Mouse (Mus musculus) hindbrain, embryonic 15.5 days (tissue): Measurements from ENCODE around the gene Cplx1. TPM values are rescaled to one million over a fixed set of nuclear protein-coding genes. Genes with fewer than 3 reads are reported as not detected.

Source experiments
- ATAC-seq: fragments of 200-750 bp; cut with Nextera tagmentation; 2 replicates; pipeline ENCODE4 v1.8.0; 2017; ENCODE audit warnings: low read depth, moderate number of reproducible peaks, moderate TSS enrichment; ENCODE audit not compliant: low FRiP score
- H3K27ac ChIP-seq: fragments of 300-500 bp; sonication (generic); replicated peaks from 2 replicates; pipeline ENCODE4 v1.5.1; 2015; ENCODE audit warnings: mild to moderate bottlenecking, inconsistent platforms
- H3K27me3 ChIP-seq: fragments of 300-500 bp; sonication (generic); 2 replicates; pipeline ENCODE4 v1.6.1; 2015; ENCODE audit warnings: control low read depth, inconsistent platforms
- H3K36me3 ChIP-seq: fragments of 300-500 bp; sonication (generic); 2 replicates; pipeline ENCODE4 v1.6.1; 2015; ENCODE audit warnings: control low read depth, inconsistent platforms
- H3K4me1 ChIP-seq: fragments of 300-500 bp; sonication (generic); replicated peaks from 2 replicates; pipeline ENCODE4 v1.6.1; 2015; ENCODE audit warnings: control low read depth, inconsistent platforms
- H3K4me2 ChIP-seq: fragments of 300-500 bp; sonication (generic); 2 replicates; pipeline ENCODE4 v1.6.1; 2015; ENCODE audit warnings: moderate library complexity, mild to moderate bottlenecking, inconsistent platforms
- H3K4me3 ChIP-seq: fragments of 300-500 bp; sonication (generic); 2 replicates; pipeline ENCODE4 v1.5.1; 2015; ENCODE audit warnings: mild to moderate bottlenecking, inconsistent platforms
- H3K9ac ChIP-seq: fragments of 300-500 bp; sonication (generic); 2 replicates; pipeline ENCODE4 v1.6.1; 2015; ENCODE audit warnings: inconsistent platforms
- H3K9me3 ChIP-seq: fragments of 300-500 bp; sonication (generic); 2 replicates; pipeline ENCODE4 v1.6.1; 2016; ENCODE audit warnings: control low read depth, inconsistent platforms
- WGBS: fragments of 180-500 bp; shearing (Covaris S2); methylation state at CpG from one replicate; pipeline ENCODE4 v1.1.7; 2015; 5-methylcytosine and 5-hydroxymethylcytosine counted together
- polyA plus RNA-seq: library from polyadenylated mRNA; unstranded; fragments of >200 nt; fragmentation: Nextera tagmentation; extraction: Ambion mirVana; gene quantifications from 2 replicates; pipeline ENCODE4 v1.2.1, GENCODE M21; 2015

Gene Cplx1
- polyA plus RNA-seq, 1 experiment from 2014 or later: 187 TPM

- no peak for ATAC-seq
- Histone ChIP-seq H3K9me3 (no peaks in the 10 kb centered on the region), H3K27ac (peak overlapping the region; percentile 82), H3K4me2 (peak overlapping the region; percentile 74), H3K27me3 (0 out of 2 replicates have a peak, but pooled peaks cover 8% of the 10 kb centered on the region), H3K36me3 (peaks cover 5% of the 10 kb centered on the region; the same call in 1 of the 2 replicates), H3K9ac (peak overlapping the region; percentile 70), H3K4me3 (peak overlapping the region; percentile 50), H3K4me1 (peaks cover 25% of the 10 kb centered on the region)
- WGBS: 16% methylated on average over 7 of the region's 7 CpGs
These were observed 711 bp downstream of the Cplx1 start for GRCm38 (mm10) chr5:108549137-108549488.

DNA sequence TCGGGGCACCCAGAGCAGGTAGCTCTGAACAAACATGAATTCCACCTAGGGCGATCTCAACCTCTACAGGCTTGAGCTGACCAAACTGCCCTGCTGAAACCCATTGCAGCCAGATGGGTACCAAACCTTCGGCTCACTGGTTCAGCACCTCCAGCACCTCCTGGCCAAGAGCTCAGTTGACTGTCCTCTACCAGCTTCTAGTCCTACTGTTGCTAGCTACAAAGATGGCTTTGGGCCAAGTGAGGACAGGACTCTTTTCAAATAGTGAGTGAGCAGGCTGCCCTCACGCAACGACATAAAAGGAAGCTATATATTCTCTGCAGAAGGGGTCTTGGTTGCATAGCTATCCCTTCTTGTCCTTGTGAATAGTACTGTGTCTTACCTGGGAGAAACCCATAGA lies 2.2 kb downstream of the Cplx1 start:
- Histone ChIP-seq H3K9ac (no peak overlapping the region), H3K27ac (no peak overlapping the region), H3K27me3 (0 out of 2 replicates have a peak, but pooled peaks cover 8% of the 10 kb centered on the region), H3K36me3 (peaks cover 12% of the 10 kb centered on the region; the same call in 1 of the 2 replicates), H3K4me2 (peak overlapping the region; percentile 74; the same call in 1 of the 2 replicates), H3K9me3 (no peaks in the 10 kb centered on the region), H3K4me1 (peaks cover 25% of the 10 kb centered on the region), H3K4me3 (no peak overlapping the region)
- 93% methylated on average over 5 of the region's 5 CpGs for WGBS
- ATAC-seq: no peak

DNA sequence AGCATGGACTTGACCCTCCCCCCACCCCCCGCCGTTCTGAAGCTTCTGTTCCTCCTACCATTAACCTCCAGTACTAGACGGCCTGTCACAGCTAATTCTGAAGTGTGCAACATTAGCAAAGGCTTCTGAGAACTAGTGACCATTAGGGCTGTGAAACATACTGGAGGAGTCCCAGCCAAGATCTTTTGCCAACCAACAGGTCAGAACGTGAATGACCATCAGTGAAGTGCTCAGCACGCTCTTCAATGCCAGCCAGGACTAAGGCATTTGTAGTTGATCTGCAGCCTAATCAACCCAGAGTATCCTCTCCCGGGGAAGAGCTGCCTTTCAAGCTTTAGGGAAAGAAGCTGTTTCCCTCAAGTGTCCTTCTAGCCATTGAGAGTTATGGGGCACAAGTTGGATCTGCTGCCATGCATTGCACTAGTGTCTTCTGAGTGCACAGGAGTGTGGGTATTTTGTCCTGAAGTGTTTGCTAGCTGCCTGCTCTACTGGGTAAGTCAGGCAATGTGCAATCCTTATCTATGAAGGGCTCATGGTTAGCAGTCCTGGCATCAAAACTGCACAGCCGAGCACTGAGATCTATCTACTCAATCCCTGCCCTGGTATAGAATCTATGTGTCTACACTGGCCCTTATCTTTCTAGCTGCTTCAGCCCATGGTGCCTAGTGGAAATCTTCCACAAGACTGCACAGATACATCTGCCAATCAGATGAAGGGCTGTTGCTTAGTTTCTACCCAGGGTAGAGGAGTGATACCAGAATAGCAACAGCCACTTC lies 6.1 kb downstream of the Cplx1 start:
- Histone ChIP-seq H3K4me3 (no peak overlapping the region), H3K36me3 (peaks cover 40% of the 10 kb centered on the region), H3K27ac (no peak overlapping the region), H3K27me3 (no peaks in the 10 kb centered on the region), H3K4me1 (peaks cover 15% of the 10 kb centered on the region), H3K9ac (no peak overlapping the region), H3K4me2 (no peak overlapping the region), H3K9me3 (no peaks in the 10 kb centered on the region)
- 75% methylated on average over 7 of the region's 7 CpGs for WGBS
- no peak for ATAC-seq

GRCm38 (mm10) chr5:108534188-108534587 lies 15.6 kb downstream of the Cplx1 start:
- H3K27ac ChIP-seq: no peak overlapping the region
- 96% methylated on average over 2 of the region's 2 CpGs for WGBS
- no peaks in the 10 kb centered on the region for H3K27me3 ChIP-seq
- H3K4me2 ChIP-seq: no peak overlapping the region
- peaks cover 34% of the 10 kb centered on the region for H3K36me3 ChIP-seq
- 0 out of 2 replicates have a peak, but pooled peaks cover 9% of the 10 kb centered on the region for H3K9me3 ChIP-seq
- no peaks in the 10 kb centered on the region for H3K4me1 ChIP-seq
- H3K4me3 ChIP-seq: no peak overlapping the region
- ATAC-seq: no peak
- H3K9ac ChIP-seq: no peak overlapping the region

GRCm38 (mm10) chr5:108522597-108522996 lies 27.2 kb downstream of the Cplx1 start:
- H3K27ac ChIP-seq: no peak overlapping the region
- WGBS: 86% methylated on average over 3 of the region's 3 CpGs
- ATAC-seq: no peak
- no peaks in the 10 kb centered on the region for H3K9me3 ChIP-seq
- H3K9ac ChIP-seq: no peak overlapping the region
- no peaks in the 10 kb centered on the region for H3K27me3 ChIP-seq
- peaks cover 50% of the 10 kb centered on the region for H3K36me3 ChIP-seq
- H3K4me3 ChIP-seq: no peak overlapping the region
- H3K4me2 ChIP-seq: no peak overlapping the region
- no peaks in the 10 kb centered on the region for H3K4me1 ChIP-seq

DNA sequence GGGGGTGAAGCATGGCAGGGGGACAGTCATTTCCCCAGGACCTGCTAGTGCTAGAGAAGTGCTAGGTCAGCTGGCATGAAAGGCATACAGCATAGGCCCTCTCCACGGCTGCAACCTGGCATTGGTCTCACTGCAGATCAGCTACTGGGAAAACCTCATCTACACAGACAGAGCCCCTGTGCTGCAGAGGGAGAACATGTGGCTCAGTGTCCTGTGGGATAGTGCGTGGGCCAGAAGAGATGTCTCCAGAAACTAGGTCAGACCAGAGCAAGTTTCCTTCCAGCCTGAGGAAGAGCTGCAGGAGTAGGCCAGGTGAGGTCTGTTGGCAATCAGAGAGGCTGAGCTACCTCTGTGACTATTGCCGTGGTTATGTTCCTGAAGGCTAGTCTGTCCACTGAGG lies 27.9 kb downstream of the Cplx1 start:
- no peak overlapping the region for H3K27ac ChIP-seq
- H3K4me3 ChIP-seq: no peak overlapping the region
- H3K9me3 ChIP-seq: no peaks in the 10 kb centered on the region
- WGBS: 88% methylated on average over 3 of the region's 3 CpGs
- H3K4me1 ChIP-seq: no peaks in the 10 kb centered on the region
- peaks cover 48% of the 10 kb centered on the region for H3K36me3 ChIP-seq
- H3K27me3 ChIP-seq: no peaks in the 10 kb centered on the region
- no peak overlapping the region for H3K4me2 ChIP-seq
- no peak for ATAC-seq
- H3K9ac ChIP-seq: no peak overlapping the region

- Histone ChIP-seq H3K27ac (no peak overlapping the region), H3K4me3 (no peak overlapping the region), H3K27me3 (no peaks in the 10 kb centered on the region), H3K4me1 (no peaks in the 10 kb centered on the region), H3K4me2 (no peak overlapping the region), H3K9ac (no peak overlapping the region), H3K9me3 (no peaks in the 10 kb centered on the region), H3K36me3 (peaks cover 48% of the 10 kb centered on the region)
- WGBS: 75% methylated on average over 2 of the region's 2 CpGs
- no peak for ATAC-seq
These were observed 28.8 kb downstream of the Cplx1 start for GRCm38 (mm10) chr5:108521016-108521415.

GRCm38 (mm10) chr5:108520153-108520552 lies 29.7 kb downstream of the Cplx1 start:
- Histone ChIP-seq H3K4me1 (no peaks in the 10 kb centered on the region), H3K9me3 (no peaks in the 10 kb centered on the region), H3K27me3 (no peaks in the 10 kb centered on the region), H3K4me2 (no peak overlapping the region), H3K4me3 (no peak overlapping the region), H3K36me3 (peaks cover 42% of the 10 kb centered on the region), H3K9ac (no peak overlapping the region), H3K27ac (no peak overlapping the region)
- no peak for ATAC-seq
- 89% methylated on average over 7 of the region's 7 CpGs for WGBS

GRCm38 (mm10) chr5:108518951-108519350 lies 30.9 kb downstream of the Cplx1 start:
- no peaks in the 10 kb centered on the region for H3K27me3 ChIP-seq
- no peak for ATAC-seq
- WGBS: 68% methylated on average over 5 of the region's 5 CpGs

DNA sequence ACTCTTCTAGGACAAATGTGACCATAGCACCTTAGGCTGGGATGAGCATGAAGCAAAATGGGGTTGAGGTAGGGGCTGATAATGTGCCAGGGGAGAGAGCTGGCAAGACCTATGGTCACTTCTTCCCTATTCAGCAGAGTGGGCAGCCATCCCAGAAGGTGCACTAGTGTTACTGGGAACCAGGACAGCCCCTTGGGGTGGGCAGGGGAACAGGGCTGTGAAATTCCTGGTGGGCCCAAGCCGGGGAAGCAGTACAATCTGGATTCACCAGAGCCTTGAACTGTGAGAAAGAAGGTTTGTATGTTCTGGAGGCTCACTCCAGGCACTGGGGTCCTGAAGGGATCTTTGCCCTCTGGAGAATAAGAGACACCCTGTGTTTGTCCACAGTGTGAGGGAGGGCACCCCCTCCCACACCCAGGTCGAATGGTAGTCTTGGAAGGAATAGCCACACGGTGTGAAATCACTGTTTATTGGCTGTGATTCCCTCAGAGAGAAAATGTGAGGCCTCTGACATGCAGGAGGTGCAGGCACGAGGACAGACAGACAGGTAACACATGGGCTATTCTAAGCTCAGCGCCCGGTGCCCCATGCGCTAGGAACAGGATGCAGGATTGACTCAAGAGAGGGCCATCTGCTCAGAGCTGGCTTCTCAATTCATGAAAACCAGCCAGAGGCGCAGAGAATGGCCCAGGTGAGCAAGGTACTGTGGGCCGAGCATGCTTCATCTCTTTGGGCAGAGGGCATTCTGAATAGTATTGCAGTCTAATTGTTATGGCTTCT lies 31.5 kb downstream of the Cplx1 start:
- ATAC-seq: no peak
- Histone ChIP-seq H3K36me3 (peaks cover 28% of the 10 kb centered on the region), H3K4me3 (no peak overlapping the region), H3K4me1 (no peaks in the 10 kb centered on the region), H3K9me3 (no peaks in the 10 kb centered on the region), H3K27me3 (no peaks in the 10 kb centered on the region), H3K9ac (no peak overlapping the region), H3K27ac (no peak overlapping the region), H3K4me2 (no peak overlapping the region)
- WGBS: 88% methylated on average over 9 of the region's 9 CpGs

More at GRCm38 (mm10) chr5:108518951-108519350, 30.9 kb downstream of the Cplx1 start:
- no peaks in the 10 kb centered on the region for H3K4me1 ChIP-seq
- peaks cover 34% of the 10 kb centered on the region for H3K36me3 ChIP-seq
- H3K4me2 ChIP-seq: no peak overlapping the region
- H3K27ac ChIP-seq: no peak overlapping the region
- no peak overlapping the region for H3K9ac ChIP-seq
- no peaks in the 10 kb centered on the region for H3K9me3 ChIP-seq
- no peak overlapping the region for H3K4me3 ChIP-seq

GRCm38 (mm10) chr5:108516655-108517054 lies 33.2 kb downstream of the Cplx1 start:
- Histone ChIP-seq H3K36me3 (peaks cover 20% of the 10 kb centered on the region), H3K27me3 (no peaks in the 10 kb centered on the region), H3K4me1 (no peaks in the 10 kb centered on the region), H3K27ac (no peak overlapping the region), H3K9me3 (no peaks in the 10 kb centered on the region), H3K9ac (no peak overlapping the region), H3K4me2 (no peak overlapping the region), H3K4me3 (no peak overlapping the region)
- WGBS: 83% methylated on average over 3 of the region's 3 CpGs
- ATAC-seq: no peak
